Mouse (Mus musculus): ENCODE measurements around the gene Kxd1.

- TF ChIP-seq POLR2A (IDR thresholded peaks at IDR 0.05; ENCODE audit: borderline replicate concordance, low read depth, low read length) (no peak), CTCF (IDR thresholded peaks at IDR 0.05; ENCODE audit: low read depth, low read length) (no peak)
Measured at GRCm38 (mm10) chr8:70519043-70519442, 8.7 kb downstream of the Kxd1 start.
